Mouse (Mus musculus): ENCODE results near the gene Mgat5. TPM values are rescaled to one million over a fixed set of nuclear protein-coding genes. Genes with fewer than 3 reads are reported as not detected.

Gene Mgat5
- polyA plus RNA-seq, 1 experiment from 2014 or later, result 4.0 TPM

DNA sequence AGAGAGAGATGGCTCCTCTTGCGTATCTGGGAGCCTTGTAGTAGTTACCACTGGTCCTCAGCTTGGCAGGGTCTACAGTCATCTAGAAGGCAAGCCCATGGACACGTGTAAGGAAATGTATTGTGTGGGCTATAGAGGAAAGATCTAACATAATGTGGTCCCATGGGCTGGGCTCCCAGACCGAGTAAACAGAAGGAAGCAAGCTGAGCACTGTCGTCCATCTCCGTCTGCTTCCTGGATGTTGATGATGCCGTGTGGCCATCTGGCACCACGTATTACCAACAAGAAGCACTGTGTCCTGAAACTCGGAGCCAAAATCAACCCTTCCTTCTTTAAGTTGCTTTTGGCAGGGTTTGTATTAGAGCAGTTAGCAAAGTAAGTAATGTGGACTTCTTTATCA, 163.7 kb downstream of the Mgat5 start:
- Histone ChIP-seq H3K27ac (replicated peaks) (no peak overlapping the region), H3K36me3 (peaks cover 39% of the 10 kb centered on the region), H3K4me3 (no peak overlapping the region), H3K4me1 (peaks cover 14% of the 10 kb centered on the region), H3K27me3 (ENCODE audit: low read depth, poor library complexity, severe bottlenecking) (peaks cover 3% of the 10 kb centered on the region; the same call in 1 of the 2 replicates), H3K9me3 (replicated peaks) (no peaks in the 10 kb centered on the region)
- DNase-seq (ENCODE audit: low spot score), result no peak
- WGBS, result 93% methylated on average over 8 of the region's 8 CpGs

- no peak overlapping the region for H3K4me3 ChIP-seq
- H3K9me3 ChIP-seq (replicated peaks), result no peaks in the 10 kb centered on the region
- WGBS, result 96% methylated on average over 5 of the region's 5 CpGs
- H3K27ac ChIP-seq (replicated peaks), result no peak overlapping the region
- peaks cover 22% of the 10 kb centered on the region for H3K4me1 ChIP-seq
- peaks cover 3% of the 10 kb centered on the region; the same call in 1 of the 2 replicates for H3K27me3 ChIP-seq (ENCODE audit: low read depth, poor library complexity, severe bottlenecking)
- no peak for DNase-seq (ENCODE audit: low spot score)
- H3K36me3 ChIP-seq, result peaks cover 33% of the 10 kb centered on the region
Measured at GRCm38 (mm10) chr1:127369538-127369937, 164.7 kb downstream of the Mgat5 start.

DNA sequence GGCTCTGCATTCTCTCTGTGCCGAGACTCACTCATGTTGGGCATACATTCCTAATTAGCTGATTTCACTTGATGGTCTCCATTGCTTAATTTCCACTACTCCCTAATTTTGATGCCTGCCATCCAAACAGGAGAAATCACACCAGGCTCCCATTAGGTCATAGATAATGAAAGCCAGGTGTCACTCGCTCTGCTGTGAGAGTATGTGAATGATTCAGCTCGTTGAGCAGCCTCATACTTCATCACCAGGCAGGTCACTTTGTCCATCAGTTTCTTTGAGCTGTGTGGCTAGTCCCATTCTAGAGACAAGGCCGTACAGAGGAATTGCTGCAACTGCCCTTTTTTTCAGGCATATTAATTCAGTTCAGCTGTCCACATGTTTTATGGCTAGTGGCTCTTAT, 167.3 kb downstream of the Mgat5 start:
- peaks cover 13% of the 10 kb centered on the region for H3K4me1 ChIP-seq
- H3K27ac ChIP-seq (replicated peaks), result no peak overlapping the region
- H3K36me3 ChIP-seq, result peaks cover 13% of the 10 kb centered on the region
- no peaks in the 10 kb centered on the region for H3K9me3 ChIP-seq (replicated peaks)
- H3K4me3 ChIP-seq, result no peak overlapping the region
- H3K27me3 ChIP-seq (ENCODE audit: low read depth, poor library complexity, severe bottlenecking), result peaks cover 3% of the 10 kb centered on the region; the same call in 1 of the 2 replicates
- no peak for DNase-seq (ENCODE audit: low spot score)
- WGBS, result 81% methylated on average over 4 of the region's 4 CpGs

DNA sequence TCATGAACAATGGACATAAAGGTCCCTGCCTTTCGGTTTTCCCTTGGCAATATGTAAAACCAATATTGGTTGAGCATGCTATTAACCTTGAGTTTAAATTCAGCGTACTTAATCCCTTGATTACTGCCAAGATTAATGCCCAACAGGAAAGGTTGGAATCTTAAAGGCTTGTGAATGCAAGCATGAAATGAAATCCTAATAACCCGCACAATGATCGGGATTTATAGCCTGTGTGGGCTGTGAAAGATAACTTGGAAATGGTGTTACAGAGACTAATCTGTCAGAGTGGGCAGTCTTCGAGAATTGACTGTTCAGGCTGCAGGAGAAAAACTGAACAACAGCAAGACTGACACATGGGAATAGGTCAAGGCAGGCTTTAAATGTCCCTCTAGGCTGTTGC, 168.7 kb downstream of the Mgat5 start:
- peaks cover 15% of the 10 kb centered on the region for H3K4me1 ChIP-seq
- no peaks in the 10 kb centered on the region for H3K9me3 ChIP-seq (replicated peaks)
- H3K27ac ChIP-seq (replicated peaks), result no peak overlapping the region
- no peak for DNase-seq (ENCODE audit: low spot score)
- H3K36me3 ChIP-seq, result 0 out of 2 replicates have a peak, but pooled peaks cover 3% of the 10 kb centered on the region
- H3K4me3 ChIP-seq, result no peak overlapping the region
- WGBS, result 62% methylated on average over 5 of the region's 5 CpGs
- H3K27me3 ChIP-seq (ENCODE audit: low read depth, poor library complexity, severe bottlenecking), result peaks cover 3% of the 10 kb centered on the region; the same call in 1 of the 2 replicates

DNA sequence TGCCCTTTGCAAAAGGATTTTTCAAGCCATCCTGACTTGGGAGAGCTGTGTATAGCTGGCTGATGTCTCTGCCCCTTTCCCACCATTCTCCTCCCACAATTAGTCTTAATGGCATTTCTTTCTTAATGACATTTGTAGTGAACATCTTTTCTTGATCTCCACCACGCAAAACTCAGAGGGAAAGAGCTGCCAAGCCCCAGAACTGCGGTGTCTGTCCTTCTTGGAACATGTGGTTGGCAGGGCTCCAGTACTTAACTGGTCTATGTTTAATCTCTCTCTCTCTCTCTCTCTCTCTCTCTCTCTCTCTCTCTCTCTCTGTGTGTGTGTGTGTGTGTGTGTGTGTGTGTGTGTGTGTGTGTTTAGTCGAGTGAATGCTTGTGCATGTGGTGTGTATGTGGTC, 169.3 kb downstream of the Mgat5 start:
- Histone ChIP-seq H3K9me3 (replicated peaks) (no peaks in the 10 kb centered on the region), H3K4me1 (peaks cover 21% of the 10 kb centered on the region), H3K27ac (replicated peaks) (no peak overlapping the region), H3K36me3 (0 out of 2 replicates have a peak, but pooled peaks cover 3% of the 10 kb centered on the region), H3K27me3 (ENCODE audit: low read depth, poor library complexity, severe bottlenecking) (peaks cover 3% of the 10 kb centered on the region; the same call in 1 of the 2 replicates), H3K4me3 (no peak overlapping the region)
- WGBS, result 90% methylated on average over 3 of the region's 3 CpGs
- no peak for DNase-seq (ENCODE audit: low spot score)

- DNase-seq (ENCODE audit: low spot score), result no peak
- 34% methylated on average over 4 of the region's 4 CpGs for WGBS
- Histone ChIP-seq H3K4me1 (peaks cover 11% of the 10 kb centered on the region), H3K27me3 (ENCODE audit: low read depth, poor library complexity, severe bottlenecking) (no peaks in the 10 kb centered on the region; the same call in 1 of the 2 replicates), H3K36me3 (peaks cover 23% of the 10 kb centered on the region), H3K4me3 (no peak overlapping the region), H3K9me3 (replicated peaks) (no peaks in the 10 kb centered on the region), H3K27ac (replicated peaks) (no peak overlapping the region)
Measured at GRCm38 (mm10) chr1:127380140-127380539, 175.3 kb downstream of the Mgat5 start.

DNA sequence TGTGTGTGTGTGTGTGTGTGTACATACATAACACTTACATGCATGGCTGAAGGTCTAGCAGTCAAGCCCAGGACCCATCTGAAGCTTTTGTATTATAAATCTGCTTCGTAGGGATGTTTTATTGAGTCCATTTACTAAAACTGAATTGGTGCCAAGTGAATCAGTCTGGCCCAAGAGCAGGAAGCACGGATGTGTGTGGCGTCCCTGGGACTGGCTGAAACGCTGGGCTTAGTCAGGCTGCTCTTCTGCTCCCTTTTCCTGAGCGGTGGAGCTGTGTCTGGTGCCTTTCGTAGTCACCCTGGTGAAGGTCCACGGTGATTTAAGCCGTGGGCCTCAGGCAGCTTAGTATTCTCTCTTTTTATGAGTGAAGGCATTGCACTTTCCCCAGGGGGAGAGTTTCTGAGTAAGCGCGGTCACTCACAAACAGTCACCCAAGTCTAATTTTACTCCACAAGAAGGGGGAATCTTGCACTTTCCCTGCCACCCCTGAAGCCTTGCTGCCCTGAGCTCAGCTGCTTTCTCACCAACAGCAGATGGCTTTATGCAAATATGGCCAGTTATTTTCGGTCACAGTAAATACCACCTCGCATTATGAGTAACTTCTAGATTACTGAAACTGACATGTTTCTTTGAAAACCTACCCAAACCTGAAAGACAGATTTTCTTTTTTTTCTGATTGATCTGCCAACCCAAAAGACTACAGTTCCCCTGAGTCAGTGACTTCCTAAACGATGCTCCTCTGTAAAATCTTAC, 176.1 kb downstream of the Mgat5 start:
- 76% methylated on average over 13 of the region's 13 CpGs for WGBS
- peaks cover 24% of the 10 kb centered on the region for H3K36me3 ChIP-seq

GRCm38 (mm10) chr1:127383071-127383470, 178.3 kb downstream of the Mgat5 start:
- Histone ChIP-seq H3K9me3 (replicated peaks) (no peaks in the 10 kb centered on the region), H3K36me3 (peaks cover 43% of the 10 kb centered on the region), H3K27ac (replicated peaks) (no peak overlapping the region), H3K4me3 (no peak overlapping the region), H3K4me1 (peaks cover 11% of the 10 kb centered on the region), H3K27me3 (ENCODE audit: low read depth, poor library complexity, severe bottlenecking) (no peaks in the 10 kb centered on the region)
- WGBS, result 91% methylated on average over 7 of the region's 7 CpGs
- DNase-seq (ENCODE audit: low spot score), result no peak

More for the DNA sequence above, 176.1 kb downstream of the Mgat5 start:
- Histone ChIP-seq H3K27me3 (ENCODE audit: low read depth, poor library complexity, severe bottlenecking) (no peaks in the 10 kb centered on the region), H3K4me3 (no peak overlapping the region), H3K27ac (replicated peaks) (peak overlapping the region; percentile 38; the same call in 1 of the 2 replicates), H3K9me3 (replicated peaks) (no peaks in the 10 kb centered on the region), H3K4me1 (peaks cover 11% of the 10 kb centered on the region)
- DNase-seq (ENCODE audit: low spot score), result no peak

DNA sequence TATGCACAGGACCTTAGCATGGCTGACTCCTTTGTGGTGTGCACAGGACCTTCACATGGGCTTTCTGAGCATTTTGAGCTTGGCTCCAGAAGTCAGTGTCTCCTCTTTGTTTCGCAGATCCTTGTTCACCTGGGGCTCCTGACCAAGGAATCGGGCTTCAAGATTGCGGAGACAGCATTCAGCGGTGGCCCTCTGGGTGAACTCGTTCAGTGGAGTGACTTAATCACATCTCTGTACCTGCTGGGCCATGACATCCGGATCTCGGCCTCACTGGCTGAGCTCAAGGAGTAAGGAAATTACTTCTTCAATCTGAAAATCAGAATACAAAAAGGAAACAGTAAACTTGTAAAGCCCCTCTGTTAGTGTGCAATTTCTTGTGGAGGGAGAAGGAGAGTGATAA, 182.4 kb downstream of the Mgat5 start:
- H3K27ac ChIP-seq (replicated peaks), result no peak overlapping the region
- 80% methylated on average over 7 of the region's 7 CpGs for WGBS
- H3K36me3 ChIP-seq, result peaks cover 77% of the 10 kb centered on the region
- no peak for DNase-seq (ENCODE audit: low spot score)
- no peaks in the 10 kb centered on the region; the same call in 1 of the 2 replicates for H3K9me3 ChIP-seq (replicated peaks)
- H3K4me1 ChIP-seq, result no peaks in the 10 kb centered on the region
- no peak overlapping the region for H3K4me3 ChIP-seq
- no peaks in the 10 kb centered on the region for H3K27me3 ChIP-seq (ENCODE audit: low read depth, poor library complexity, severe bottlenecking)

- 84% methylated on average over 9 of the region's 9 CpGs for WGBS
- Histone ChIP-seq H3K36me3 (peaks cover 82% of the 10 kb centered on the region), H3K27me3 (ENCODE audit: low read depth, poor library complexity, severe bottlenecking) (no peaks in the 10 kb centered on the region), H3K9me3 (replicated peaks) (no peaks in the 10 kb centered on the region; the same call in 1 of the 2 replicates), H3K4me3 (no peak overlapping the region), H3K27ac (replicated peaks) (no peak overlapping the region), H3K4me1 (no peaks in the 10 kb centered on the region)
- no peak for DNase-seq (ENCODE audit: low spot score)
Measured at GRCm38 (mm10) chr1:127387661-127388060, 182.8 kb downstream of the Mgat5 start.

GRCm38 (mm10) chr1:127394716-127395115, 189.9 kb downstream of the Mgat5 start:
- H3K27me3 ChIP-seq (ENCODE audit: low read depth, poor library complexity, severe bottlenecking), result no peaks in the 10 kb centered on the region

GRCm38 (mm10) chr1:127395724-127396123, 190.9 kb downstream of the Mgat5 start:
- Histone ChIP-seq H3K9me3 (replicated peaks) (no peaks in the 10 kb centered on the region; the same call in 1 of the 2 replicates), H3K27ac (replicated peaks) (no peak overlapping the region), H3K4me1 (peaks cover 10% of the 10 kb centered on the region), H3K4me3 (no peak overlapping the region), H3K27me3 (ENCODE audit: low read depth, poor library complexity, severe bottlenecking) (no peaks in the 10 kb centered on the region), H3K36me3 (peaks cover 35% of the 10 kb centered on the region)
- DNase-seq (ENCODE audit: low spot score), result no peak
- 95% methylated on average over 5 of the region's 5 CpGs for WGBS

More at GRCm38 (mm10) chr1:127394716-127395115, 189.9 kb downstream of the Mgat5 start:
- no peak overlapping the region for H3K4me3 ChIP-seq
- H3K9me3 ChIP-seq (replicated peaks), result no peaks in the 10 kb centered on the region; the same call in 1 of the 2 replicates
- peaks cover under 1% of the 10 kb centered on the region; the same call in 1 of the 2 replicates for H3K4me1 ChIP-seq
- H3K36me3 ChIP-seq, result peaks cover 43% of the 10 kb centered on the region
- DNase-seq (ENCODE audit: low spot score), result no peak
- WGBS, result 89% methylated on average over 2 of the region's 2 CpGs
- no peak overlapping the region for H3K27ac ChIP-seq (replicated peaks)
